Comparison of ENCODE assay signal across 8 mouse cellular contexts in the genomic region with DNA sequence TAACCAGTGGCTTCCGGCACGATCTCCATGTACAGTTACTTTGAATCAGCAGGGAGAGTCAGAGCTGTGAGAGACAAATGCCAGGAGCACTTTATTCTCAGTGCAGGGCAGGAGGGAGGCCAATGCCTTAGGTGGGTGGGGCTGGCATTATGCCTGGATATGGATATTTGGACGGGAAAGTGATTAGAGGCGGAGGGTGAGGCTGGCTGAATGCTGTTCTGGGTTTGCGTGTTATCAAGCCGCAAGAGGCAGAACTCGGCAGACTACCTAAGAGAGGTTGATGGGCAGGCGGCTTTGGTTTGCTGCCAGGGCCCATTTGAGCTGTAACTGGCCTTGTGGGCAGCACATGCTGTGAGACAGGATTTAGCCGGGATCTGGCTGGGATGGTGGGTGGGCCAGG.
DNase-seq lines count a peak whose midpoint lies in the region; ATAC-seq and TF ChIP-seq lines count a peak whose summit lies in the region.

No protein-coding gene starts in this region.

- H3K9me3 ChIP-seq in heart, embryonic 12.5 days (replicated peaks) = no peaks in the 10 kb centered on the region
- no peaks in the 10 kb centered on the region for H3K9me3 ChIP-seq in lung, embryonic 16.5 days (ENCODE audit: control insufficient read depth, low read length)

- no peak for TF ChIP-seq CTCF in embryonic fibroblast, embryonic 13.5 days (IDR thresholded peaks at IDR 0.05; ENCODE audit: borderline replicate concordance, insufficient read depth, low read length)

- H3K9ac ChIP-seq in heart, embryonic 12.5 days = peak overlapping the region; percentile 60
- H3K9ac ChIP-seq in lung, embryonic 16.5 days (ENCODE audit: low read length) = peak overlapping the region; percentile 17; the same call in 1 of the 2 replicates

- DNase-seq in left cerebral cortex, adult 18-20 months (ENCODE audit: low spot score in 2 of 2) = peak; percentile 64 to 75
- DNase-seq in left cerebral cortex, adult 11 months (ENCODE audit: low spot score) = no peak
- DNase-seq in kidney, postnatal 14 days = peak; percentile 60
- peak; percentile 58 for DNase-seq in right cerebral cortex, postnatal 25 days
- no peak for DNase-seq in spleen, adult 18-20 months

- peaks cover 6% of the 10 kb centered on the region; the same call in 1 of the 2 replicates for H3K4me1 ChIP-seq in embryonic fibroblast, embryonic 13.5 days (ENCODE audit: control insufficient read depth, insufficient read depth, low read length)
- H3K4me1 ChIP-seq in heart, embryonic 12.5 days (replicated peaks) = peaks cover 65% of the 10 kb centered on the region
- H3K4me1 ChIP-seq in lung, embryonic 16.5 days (replicated peaks; ENCODE audit: control insufficient read depth, insufficient read depth, low read length) = peaks cover 22% of the 10 kb centered on the region

- peak overlapping the region; percentile 54 for H3K4me2 ChIP-seq in heart, embryonic 12.5 days
- 0 out of 2 replicates have a peak overlapping the region, but pooled peaks have one; percentile 9 for H3K4me2 ChIP-seq in lung, embryonic 16.5 days (ENCODE audit: low read depth, low read length)

- TF ChIP-seq POLR2A in embryonic fibroblast, embryonic 13.5 days (IDR thresholded peaks at IDR 0.05; ENCODE audit: low read depth, low read length) = no peak

- no peaks in the 10 kb centered on the region for H3K36me3 ChIP-seq in heart, embryonic 12.5 days
- no peaks in the 10 kb centered on the region for H3K36me3 ChIP-seq in lung, embryonic 16.5 days (ENCODE audit: control insufficient read depth, insufficient read depth, low read length)

- 3% methylated on average over 9 of the region's 9 CpGs for WGBS in heart, embryonic 12.5 days
- 28% methylated on average over 9 of the region's 9 CpGs for WGBS in lung, embryonic 16.5 days

- peak overlapping the region; percentile 20 for H3K27ac ChIP-seq in embryonic fibroblast, embryonic 13.5 days (ENCODE audit: insufficient read depth, low read length)
- peak overlapping the region; percentile 98 for H3K27ac ChIP-seq in heart, embryonic 12.5 days (ENCODE audit: poor library complexity, severe bottlenecking)
- H3K27ac ChIP-seq in lung, embryonic 16.5 days (ENCODE audit: low read length) = peak overlapping the region; percentile 53

- H3K27me3 ChIP-seq in heart, embryonic 12.5 days (replicated peaks) = no peaks in the 10 kb centered on the region
- no peaks in the 10 kb centered on the region; the same call in 1 of the 2 replicates for H3K27me3 ChIP-seq in lung, embryonic 16.5 days (ENCODE audit: control insufficient read depth, insufficient read depth, low read depth, low read length)

- peak; percentile 82 for ATAC-seq in heart, embryonic 12.5 days (ENCODE audit: insufficient number of reproducible peaks, low FRiP score)
- peak; percentile 84 for ATAC-seq in lung, embryonic 16.5 days (ENCODE audit: low read depth)

- H3K4me3 ChIP-seq in embryonic fibroblast, embryonic 13.5 days (ENCODE audit: insufficient read depth, low read length) = no peak overlapping the region
- peak overlapping the region; percentile 13; the same call in 1 of the 2 replicates for H3K4me3 ChIP-seq in heart, embryonic 12.5 days
- no peak overlapping the region for H3K4me3 ChIP-seq in lung, embryonic 16.5 days (ENCODE audit: low read length)

Comparison
In these comparisons a context has a peak if more than half of its experiments do, and no peak if none do; other contexts are left out.
1. DNase-seq: peak in left cerebral cortex, adult 18-20 months (2 of 2), kidney, postnatal 14 days (single experiment) and right cerebral cortex, postnatal 25 days (single experiment); none in left cerebral cortex, adult 11 months (single experiment) and spleen, adult 18-20 months (0 of 2).
2. H3K27ac ChIP-seq: peak in every context shown above with its lines; median percentile 98 in heart, embryonic 12.5 days; 53 in lung, embryonic 16.5 days; 20 in embryonic fibroblast, embryonic 13.5 days.